Mouse (Mus musculus) bone marrow, adult 2 months (tissue): ENCODE results near the gene Rbm20.

ENCODE experiments used
- CTCF ChIP-seq: fragments of 200-500 bp; IDR thresholded peaks from 2 replicates; pipeline ENCODE4 v1.5.1; 2011; ENCODE audit warnings: low read length, control low read depth; ENCODE audit not compliant: control insufficient read depth, insufficient read depth
- POLR2A ChIP-seq: fragments of 200-500 bp; IDR thresholded peaks from 2 replicates; pipeline ENCODE4 v1.6.1; 2011; ENCODE audit warnings: low read depth, mild to moderate bottlenecking, control low read depth, low read length, borderline replicate concordance; ENCODE audit not compliant: control insufficient read depth

- no peak for TF ChIP-seq POLR2A
- TF ChIP-seq CTCF: no peak
Observed at GRCm38 (mm10) chr19:53791751-53792720, 114.9 kb downstream of the Rbm20 start.
